Mouse (Mus musculus): Measurements from ENCODE around the gene Tcp11l1. TPM values are rescaled to one million over a fixed set of nuclear protein-coding genes. Genes with fewer than 3 reads are reported as not detected.
A peak's percentile ranks its signal among the peaks of the same experiment; 100 is the strongest.

Gene Tcp11l1
- total and polyA plus RNA-seq, 3 experiments: 7.2 to 17.5 (median 13.5) TPM

DNA sequence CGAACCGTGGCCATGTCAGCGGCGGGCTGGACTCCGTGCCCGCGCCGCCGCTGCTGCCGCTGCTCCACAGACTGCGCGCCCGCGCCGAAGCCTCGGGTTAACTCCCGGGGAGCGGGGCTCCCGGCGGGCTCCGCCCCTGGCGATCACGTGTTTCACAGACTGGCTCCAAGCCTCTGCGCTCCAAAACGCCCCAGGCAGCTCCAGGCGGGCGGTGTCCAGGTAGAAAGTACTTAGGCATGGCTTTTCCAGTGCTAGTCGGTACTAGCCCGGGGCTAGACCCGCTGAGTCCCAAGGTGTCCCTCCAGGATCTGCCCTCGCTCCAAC is 30.7 kb upstream of the Tcp11l1 start, which contains the start of gene Depdc7:
Depdc7 (minus strand) TSS at position 138 of the 324 bp plus-strand sequence.
- no peaks in the 10 kb centered on the region for H3K36me3 ChIP-seq (replicated peaks)
- peaks cover 21% of the 10 kb centered on the region for H3K27me3 ChIP-seq (ENCODE audit: insufficient read depth, low read length)
- TF ChIP-seq GATA2 (IDR thresholded peaks at IDR 0.05; ENCODE audit: borderline replicate concordance, low read depth, low read length) (no peak), CTCF (IDR thresholded peaks at IDR 0.05; ENCODE audit: low read depth, low read length) (no peak), GATA1 (IDR thresholded peaks at IDR 0.05; ENCODE audit: borderline replicate concordance, low read length) (no peak), TAL1 (conservative IDR thresholded peaks at IDR 0.05; ENCODE audit: low read depth, low read length) (no peak)
- DNase-seq (ENCODE audit: low spot score) (peak; percentile 83), ATAC-seq (ENCODE audit: extremely low read depth, insufficient number of reproducible peaks, low FRiP score, poor library complexity, severe bottlenecking) (peak; percentile 77)
- no peaks in the 10 kb centered on the region for H3K9me3 ChIP-seq (replicated peaks)
- peaks cover 14% of the 10 kb centered on the region for H3K4me1 ChIP-seq (ENCODE audit: insufficient read depth, low read depth, low read length)
- peak within 1 kb of the TSS; percentile 78 for H3K4me3 ChIP-seq (ENCODE audit: low read depth, low read length)

DNA sequence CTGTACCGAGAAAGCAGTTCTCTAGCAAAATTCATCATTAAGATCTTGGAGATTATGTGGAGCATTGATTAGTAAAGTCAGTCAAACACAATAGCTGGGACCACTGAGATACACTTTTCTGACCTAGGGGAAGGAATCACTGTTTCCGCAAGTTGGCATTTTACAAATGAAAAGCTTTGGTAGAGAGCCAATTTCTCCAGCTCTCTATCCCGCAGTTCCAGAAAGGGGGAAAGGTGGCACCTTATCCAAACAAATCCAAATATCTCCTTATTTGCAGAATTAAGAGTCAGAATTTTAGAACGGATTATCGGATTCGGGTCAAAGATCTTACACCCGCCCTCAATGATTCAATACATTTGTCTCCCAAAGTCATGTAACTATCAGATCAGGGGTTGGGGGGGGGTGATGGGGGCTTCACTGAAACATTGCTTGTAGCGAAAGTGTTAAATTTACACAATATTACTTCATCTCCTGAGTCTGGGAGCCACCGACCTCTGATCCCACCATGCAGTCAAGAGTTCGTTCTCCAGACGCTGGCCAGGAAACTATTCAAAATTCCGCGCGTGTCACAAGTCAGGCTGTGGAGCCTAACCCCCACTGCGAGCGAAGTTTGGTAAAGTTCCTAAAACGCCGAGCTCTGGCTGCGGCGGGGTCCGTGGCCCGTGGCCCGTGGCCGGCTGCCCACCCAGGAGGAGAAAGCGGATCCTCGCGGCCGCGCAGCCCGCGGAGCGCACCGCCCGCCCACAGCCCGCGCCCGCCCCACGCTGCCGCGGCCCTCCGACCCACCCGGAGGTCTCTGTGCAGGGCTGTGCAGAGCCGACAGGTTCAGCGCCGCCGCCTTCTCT is 30.1 kb upstream of the Tcp11l1 start:
- peaks cover 21% of the 10 kb centered on the region for H3K27me3 ChIP-seq (ENCODE audit: insufficient read depth, low read length)
- H3K4me1 ChIP-seq (ENCODE audit: insufficient read depth, low read depth, low read length): peaks cover 14% of the 10 kb centered on the region
- no peaks in the 10 kb centered on the region for H3K9me3 ChIP-seq (replicated peaks)
- no peak for DNase-seq (ENCODE audit: low spot score)
- ATAC-seq (ENCODE audit: extremely low read depth, insufficient number of reproducible peaks, low FRiP score, poor library complexity, severe bottlenecking): no peak
- peak overlapping the region; percentile 78 for H3K4me3 ChIP-seq (ENCODE audit: low read depth, low read length)
- TF ChIP-seq TAL1 (conservative IDR thresholded peaks at IDR 0.05; ENCODE audit: low read depth, low read length): no peak
- no peak for TF ChIP-seq GATA1 (IDR thresholded peaks at IDR 0.05; ENCODE audit: borderline replicate concordance, low read length)
- TF ChIP-seq GATA2 (IDR thresholded peaks at IDR 0.05; ENCODE audit: borderline replicate concordance, low read depth, low read length): no peak
- TF ChIP-seq CTCF (IDR thresholded peaks at IDR 0.05; ENCODE audit: low read depth, low read length): no peak
- TF ChIP-seq POLR2AphosphoS5 (IDR thresholded peaks at IDR 0.05; ENCODE audit: insufficient replicate concordance, low read depth, low read length): no peak
- no peaks in the 10 kb centered on the region for H3K36me3 ChIP-seq (replicated peaks)

DNA sequence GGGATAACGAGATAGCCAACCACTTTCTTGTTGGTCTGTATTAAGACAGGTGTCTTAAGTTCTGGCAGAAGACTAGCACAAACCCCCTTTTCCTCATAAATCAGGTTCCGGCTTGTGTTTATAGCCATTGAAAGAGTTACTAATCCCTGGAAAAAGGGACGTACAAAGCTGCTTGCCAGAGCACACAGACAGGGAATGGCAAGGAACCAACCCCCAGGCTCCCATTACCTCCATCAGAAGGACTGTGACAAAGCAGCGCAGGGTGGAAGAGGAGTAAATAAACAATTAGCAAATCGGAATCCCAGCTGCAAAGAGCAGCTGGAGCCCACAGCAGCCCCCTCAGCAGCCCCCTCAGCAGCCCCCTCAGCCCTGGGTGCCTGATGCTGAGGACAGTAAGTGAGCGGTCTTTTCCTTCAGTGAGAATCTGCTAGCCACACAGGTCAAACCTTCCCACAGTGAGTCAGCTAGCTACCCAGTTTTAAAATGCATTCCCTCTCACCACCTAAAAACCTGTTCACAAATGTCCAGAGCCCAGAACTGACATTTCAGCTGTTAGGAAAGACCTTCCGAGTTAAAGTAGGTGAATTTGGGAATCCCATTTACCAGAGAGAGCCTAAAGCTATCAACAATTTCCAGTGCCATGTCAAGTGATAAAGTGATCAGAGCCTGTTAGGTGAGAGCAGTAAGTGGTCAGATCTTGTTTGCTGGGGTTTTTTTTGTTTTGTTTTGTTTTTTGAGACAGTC is 29.2 kb upstream of the Tcp11l1 start:
- Histone ChIP-seq H3K9me3 (replicated peaks) (no peaks in the 10 kb centered on the region), H3K36me3 (replicated peaks) (no peaks in the 10 kb centered on the region), H3K4me3 (ENCODE audit: low read depth, low read length) (no peak overlapping the region), H3K4me1 (ENCODE audit: insufficient read depth, low read depth, low read length) (peaks cover 12% of the 10 kb centered on the region), H3K27me3 (ENCODE audit: insufficient read depth, low read length) (peaks cover 26% of the 10 kb centered on the region)
- ATAC-seq (ENCODE audit: extremely low read depth, insufficient number of reproducible peaks, low FRiP score, poor library complexity, severe bottlenecking) (no peak), DNase-seq (ENCODE audit: low spot score) (no peak)
- TF ChIP-seq GATA1 (IDR thresholded peaks at IDR 0.05; ENCODE audit: borderline replicate concordance, low read length) (no peak), CTCF (IDR thresholded peaks at IDR 0.05; ENCODE audit: low read depth, low read length) (no peak)

DNA sequence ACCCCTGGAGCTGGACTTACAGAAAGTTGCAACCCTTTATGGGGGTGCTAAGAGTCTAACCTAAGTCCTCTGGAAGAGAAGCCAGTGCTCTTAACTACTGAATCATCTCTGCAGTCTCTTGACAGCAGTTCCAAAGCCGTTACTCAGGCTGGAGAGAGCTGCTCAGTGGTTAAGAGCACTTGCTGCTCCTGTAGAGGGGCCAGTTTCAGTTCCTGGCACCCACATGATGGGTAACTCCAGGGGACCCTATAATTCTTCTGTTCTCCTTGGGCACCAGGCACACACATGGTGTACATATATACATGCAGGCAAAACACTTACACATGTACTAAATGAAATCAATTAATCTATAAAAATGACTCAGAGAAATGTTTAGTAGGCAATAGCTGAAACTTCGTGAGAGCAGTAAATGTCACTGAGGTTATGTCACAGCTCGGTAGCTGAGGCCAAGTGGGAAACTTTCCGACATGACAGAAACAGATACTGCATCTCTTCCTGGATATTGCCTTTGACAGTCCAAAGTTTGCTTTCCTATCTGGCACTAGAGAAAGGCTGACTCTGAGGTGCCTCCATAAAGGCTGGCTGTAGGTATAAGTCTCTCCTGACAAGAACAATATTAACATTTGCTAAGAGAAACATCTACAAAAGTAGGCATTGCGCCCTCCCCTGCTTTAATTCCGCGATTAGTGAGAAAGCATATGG is 28.4 kb upstream of the Tcp11l1 start:
- Histone ChIP-seq H3K27me3 (ENCODE audit: insufficient read depth, low read length) (peaks cover 29% of the 10 kb centered on the region), H3K4me1 (ENCODE audit: insufficient read depth, low read depth, low read length) (peaks cover 10% of the 10 kb centered on the region), H3K4me3 (ENCODE audit: low read depth, low read length) (no peak overlapping the region), H3K36me3 (replicated peaks) (no peaks in the 10 kb centered on the region), H3K9me3 (replicated peaks) (no peaks in the 10 kb centered on the region)
- TF ChIP-seq TAL1 (conservative IDR thresholded peaks at IDR 0.05; ENCODE audit: low read depth, low read length) (no peak), POLR2AphosphoS5 (IDR thresholded peaks at IDR 0.05; ENCODE audit: insufficient replicate concordance, low read depth, low read length) (no peak), GATA1 (IDR thresholded peaks at IDR 0.05; ENCODE audit: borderline replicate concordance, low read length) (no peak), GATA2 (IDR thresholded peaks at IDR 0.05; ENCODE audit: borderline replicate concordance, low read depth, low read length) (no peak), CTCF (IDR thresholded peaks at IDR 0.05; ENCODE audit: low read depth, low read length) (no peak)
- ATAC-seq (ENCODE audit: extremely low read depth, insufficient number of reproducible peaks, low FRiP score, poor library complexity, severe bottlenecking) (no peak), DNase-seq (ENCODE audit: low spot score) (no peak)

DNA sequence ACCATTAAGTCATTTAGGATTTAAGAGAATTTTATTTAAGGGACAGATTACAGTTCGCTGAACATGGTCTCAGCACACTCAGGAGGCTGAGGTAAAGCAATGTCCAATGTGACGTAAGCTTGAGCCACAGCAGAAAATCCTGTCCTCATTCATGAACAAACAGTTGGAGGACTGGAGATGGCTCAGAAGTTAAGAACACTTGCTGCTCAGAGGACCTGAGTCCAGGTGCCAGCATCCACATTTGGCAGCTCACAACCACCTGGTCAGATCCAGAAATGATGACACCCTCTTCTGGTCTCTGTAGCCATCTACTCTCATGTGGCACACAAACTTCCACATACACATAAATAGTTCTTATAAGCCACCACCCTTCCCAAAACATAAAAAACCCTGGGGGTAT is 27.7 kb upstream of the Tcp11l1 start:
- H3K4me1 ChIP-seq (ENCODE audit: insufficient read depth, low read depth, low read length): peaks cover 10% of the 10 kb centered on the region
- ATAC-seq (ENCODE audit: extremely low read depth, insufficient number of reproducible peaks, low FRiP score, poor library complexity, severe bottlenecking) (no peak), DNase-seq (ENCODE audit: low spot score) (no peak)
- no peak overlapping the region for H3K4me3 ChIP-seq (ENCODE audit: low read depth, low read length)
- no peaks in the 10 kb centered on the region for H3K9me3 ChIP-seq (replicated peaks)
- TF ChIP-seq TAL1 (conservative IDR thresholded peaks at IDR 0.05; ENCODE audit: low read depth, low read length) (no peak), GATA2 (IDR thresholded peaks at IDR 0.05; ENCODE audit: borderline replicate concordance, low read depth, low read length) (no peak), POLR2AphosphoS5 (IDR thresholded peaks at IDR 0.05; ENCODE audit: insufficient replicate concordance, low read depth, low read length) (no peak), CTCF (IDR thresholded peaks at IDR 0.05; ENCODE audit: low read depth, low read length) (no peak), GATA1 (IDR thresholded peaks at IDR 0.05; ENCODE audit: borderline replicate concordance, low read length) (no peak)
- H3K27me3 ChIP-seq (ENCODE audit: insufficient read depth, low read length): peaks cover 27% of the 10 kb centered on the region
- H3K36me3 ChIP-seq (replicated peaks): no peaks in the 10 kb centered on the region

DNA sequence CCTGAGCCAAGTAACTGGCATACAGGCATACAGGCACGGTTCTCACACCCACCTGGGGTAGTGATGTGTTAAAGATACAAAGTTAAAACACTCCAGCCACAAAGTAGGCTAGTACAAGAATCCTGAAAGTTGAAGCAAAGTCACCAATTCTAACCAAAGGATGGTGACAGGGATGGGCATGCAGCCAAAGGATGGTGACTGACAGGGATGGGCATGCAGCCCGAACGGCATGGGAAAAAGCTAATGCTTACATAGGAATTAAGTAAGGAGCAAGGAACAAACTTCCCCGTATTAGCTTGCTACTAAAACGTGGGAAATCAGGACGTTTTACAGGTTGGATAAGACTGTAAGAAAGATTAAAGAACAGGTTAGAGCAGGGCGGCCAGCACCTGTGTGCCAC is 24.3 kb upstream of the Tcp11l1 start:
- H3K36me3 ChIP-seq (replicated peaks): no peaks in the 10 kb centered on the region
- no peak overlapping the region for H3K4me3 ChIP-seq (ENCODE audit: low read depth, low read length)
- TF ChIP-seq GATA1 (IDR thresholded peaks at IDR 0.05; ENCODE audit: borderline replicate concordance, low read length): no peak
- no peak for TF ChIP-seq POLR2AphosphoS5 (IDR thresholded peaks at IDR 0.05; ENCODE audit: insufficient replicate concordance, low read depth, low read length)
- no peak for TF ChIP-seq TAL1 (conservative IDR thresholded peaks at IDR 0.05; ENCODE audit: low read depth, low read length)
- no peak for TF ChIP-seq CTCF (IDR thresholded peaks at IDR 0.05; ENCODE audit: low read depth, low read length)
- TF ChIP-seq GATA2 (IDR thresholded peaks at IDR 0.05; ENCODE audit: borderline replicate concordance, low read depth, low read length): no peak
- H3K9me3 ChIP-seq (replicated peaks): no peaks in the 10 kb centered on the region
- H3K27me3 ChIP-seq (ENCODE audit: insufficient read depth, low read length): peaks cover 24% of the 10 kb centered on the region
- peaks cover 5% of the 10 kb centered on the region for H3K4me1 ChIP-seq (ENCODE audit: insufficient read depth, low read depth, low read length)
- DNase-seq (ENCODE audit: low spot score) (no peak), ATAC-seq (ENCODE audit: extremely low read depth, insufficient number of reproducible peaks, low FRiP score, poor library complexity, severe bottlenecking) (no peak)
